Comparison of ENCODE assay signal across 8 mouse cellular contexts in genomic region chr12:65258212-65259138, GRCm38 (mm10). TPM values are rescaled to one million over a fixed set of nuclear protein-coding genes. Genes with fewer than 3 reads are reported as not detected.
DNase-seq lines count a peak whose midpoint lies in the region; ATAC-seq and TF ChIP-seq lines count a peak whose summit lies in the region.

No protein-coding gene starts in this region.

- peak overlapping the region; percentile 40 for H3K4me2 ChIP-seq in forebrain, embryonic 13.5 days
- H3K4me2 ChIP-seq in hindbrain, postnatal 0 days (ENCODE audit: low read depth, low read length): peak overlapping the region; percentile 42
- H3K4me2 ChIP-seq in liver, embryonic 13.5 days: peak overlapping the region; percentile 41
- peak overlapping the region; percentile 36; the same call in 1 of the 2 replicates for H3K4me2 ChIP-seq in stomach, embryonic 16.5 days (ENCODE audit: low read depth, low read length)

- H3K27me3 ChIP-seq in forebrain, embryonic 13.5 days: no peaks in the 10 kb centered on the region
- no peaks in the 10 kb centered on the region for H3K27me3 ChIP-seq in hindbrain, postnatal 0 days (ENCODE audit: insufficient read depth, low read length)
- H3K27me3 ChIP-seq in liver, embryonic 13.5 days: no peaks in the 10 kb centered on the region
- H3K27me3 ChIP-seq in stomach, embryonic 16.5 days (ENCODE audit: control insufficient read depth, insufficient read depth, low read length): no peaks in the 10 kb centered on the region

- peak; percentile 81 for ATAC-seq in forebrain, embryonic 13.5 days
- ATAC-seq in hindbrain, postnatal 0 days: no peak
- ATAC-seq in liver, embryonic 13.5 days (ENCODE audit: low read depth): no peak
- no peak for ATAC-seq in stomach, embryonic 16.5 days (ENCODE audit: insufficient read depth, low FRiP score)
- no peak for ATAC-seq in cerebellum, adult (ENCODE audit: insufficient number of reproducible peaks, low FRiP score, low TSS enrichment)

- H3K9ac ChIP-seq in forebrain, embryonic 13.5 days: no peak overlapping the region
- no peak overlapping the region for H3K9ac ChIP-seq in hindbrain, postnatal 0 days (replicated peaks; ENCODE audit: low read length)
- no peak overlapping the region for H3K9ac ChIP-seq in liver, embryonic 13.5 days
- H3K9ac ChIP-seq in stomach, embryonic 16.5 days (ENCODE audit: low read length): no peak overlapping the region

- H3K4me3 ChIP-seq in forebrain, embryonic 13.5 days: no peak overlapping the region
- H3K4me3 ChIP-seq in hindbrain, postnatal 0 days (ENCODE audit: low read length): no peak overlapping the region
- H3K4me3 ChIP-seq in liver, embryonic 13.5 days (replicated peaks): 0 out of 2 replicates have a peak overlapping the region, but pooled peaks have one; percentile 0
- H3K4me3 ChIP-seq in stomach, embryonic 16.5 days (replicated peaks; ENCODE audit: low read length): peak overlapping the region; percentile 18

- H3K36me3 ChIP-seq in forebrain, embryonic 13.5 days (ENCODE audit: poor library complexity, severe bottlenecking): no peaks in the 10 kb centered on the region
- H3K36me3 ChIP-seq in hindbrain, postnatal 0 days (ENCODE audit: insufficient read depth, low read length): no peaks in the 10 kb centered on the region
- H3K36me3 ChIP-seq in liver, embryonic 13.5 days: no peaks in the 10 kb centered on the region
- H3K36me3 ChIP-seq in stomach, embryonic 16.5 days (ENCODE audit: control insufficient read depth, insufficient read depth, low read length): no peaks in the 10 kb centered on the region

- WGBS in forebrain, embryonic 13.5 days: 32% methylated on average over 19 of the region's 19 CpGs
- WGBS in hindbrain, postnatal 0 days: 39% methylated on average over 19 of the region's 19 CpGs
- 19% methylated on average over 19 of the region's 19 CpGs for WGBS in liver, embryonic 13.5 days (ENCODE audit: insufficient replicate concordance)
- 40% methylated on average over 19 of the region's 19 CpGs for WGBS in stomach, embryonic 16.5 days

- H3K4me1 ChIP-seq in forebrain, embryonic 13.5 days: peaks cover 15% of the 10 kb centered on the region
- H3K4me1 ChIP-seq in hindbrain, postnatal 0 days (ENCODE audit: insufficient read depth, low read length): 0 out of 2 replicates have a peak, but pooled peaks cover 4% of the 10 kb centered on the region
- H3K4me1 ChIP-seq in liver, embryonic 13.5 days (replicated peaks): 0 out of 2 replicates have a peak, but pooled peaks cover 2% of the 10 kb centered on the region
- no peaks in the 10 kb centered on the region for H3K4me1 ChIP-seq in stomach, embryonic 16.5 days (ENCODE audit: control insufficient read depth, insufficient read depth, low read length)

- H3K27ac ChIP-seq in forebrain, embryonic 13.5 days: peak overlapping the region; percentile 48; the same call in 1 of the 2 replicates
- peak overlapping the region; percentile 36; the same call in 1 of the 2 replicates for H3K27ac ChIP-seq in hindbrain, postnatal 0 days
- H3K27ac ChIP-seq in liver, embryonic 13.5 days: no peak overlapping the region
- no peak overlapping the region; the same call in 1 of the 2 replicates for H3K27ac ChIP-seq in stomach, embryonic 16.5 days (ENCODE audit: low read length)

- DNase-seq in right cerebral cortex, postnatal 4 days: peak; percentile 11
- no peak for DNase-seq in right cerebral cortex, adult 18-20 months
- peak; percentile 3 for DNase-seq in hindbrain, postnatal 0 days (ENCODE audit: low spot score)
- no peak for DNase-seq in liver, embryonic 13.5 days
- DNase-seq in urinary bladder, postnatal 25 days (ENCODE audit: low spot score): no peak

- TF ChIP-seq CTCF in hindbrain, postnatal 0 days (IDR thresholded peaks at IDR 0.05; ENCODE audit: low read depth): no peak

- H3K9me3 ChIP-seq in forebrain, embryonic 13.5 days (replicated peaks): no peaks in the 10 kb centered on the region
- no peaks in the 10 kb centered on the region for H3K9me3 ChIP-seq in hindbrain, postnatal 0 days (ENCODE audit: low read length)
- no peaks in the 10 kb centered on the region for H3K9me3 ChIP-seq in liver, embryonic 13.5 days (replicated peaks)
- no peaks in the 10 kb centered on the region for H3K9me3 ChIP-seq in stomach, embryonic 16.5 days (replicated peaks; ENCODE audit: control insufficient read depth, low read length)

RNA-seq across cellular contexts. Expression of gene Wdr20rt, which starts 33.2 kb away (rescaled TPM):
- not detected in 2 replicates for polyA plus RNA-seq in forebrain, embryonic 13.5 days (2015; fragmentation: Nextera tagmentation; extraction: Ambion mirVana)
- total RNA-seq in hindbrain, postnatal 0 days (2014; rRNA removed): not detected in 2 replicates
- polyA plus RNA-seq in hindbrain, postnatal 0 days (2015; fragmentation: Nextera tagmentation; extraction: Ambion mirVana): not detected in 2 replicates
- polyA plus RNA-seq in liver, embryonic 13.5 days (2015; fragmentation: Nextera tagmentation; extraction: Ambion mirVana): not detected in 2 replicates
- not detected in 2 replicates for polyA plus RNA-seq in stomach, embryonic 16.5 days (2015; fragmentation: Nextera tagmentation; extraction: Ambion mirVana)

Comparison
In these comparisons a context has a peak if more than half of its experiments do, and no peak if none do; other contexts are left out.
1. DNase-seq: peak in right cerebral cortex, postnatal 4 days (single experiment) and hindbrain, postnatal 0 days (single experiment); none in right cerebral cortex, adult 18-20 months (single experiment), liver, embryonic 13.5 days (single experiment) and urinary bladder, postnatal 25 days (single experiment).
2. H3K27ac ChIP-seq: peak in forebrain, embryonic 13.5 days (single experiment) and hindbrain, postnatal 0 days (single experiment); none in liver, embryonic 13.5 days (single experiment) and stomach, embryonic 16.5 days (single experiment).
3. H3K4me3 ChIP-seq: peak in liver, embryonic 13.5 days (single experiment) and stomach, embryonic 16.5 days (single experiment); none in forebrain, embryonic 13.5 days (single experiment) and hindbrain, postnatal 0 days (single experiment).
4. Peak in every context shown above with its lines, with median percentiles within 50 percentile points of each other: H3K4me2 ChIP-seq.